Mouse (Mus musculus): ENCODE data around the gene Timm17b. TPM values are rescaled to one million over a fixed set of nuclear protein-coding genes. Genes with fewer than 3 reads are reported as not detected.

Gene Timm17b
- polyA plus RNA-seq, 1 experiment from 2014 or later = 179 TPM

DNA sequence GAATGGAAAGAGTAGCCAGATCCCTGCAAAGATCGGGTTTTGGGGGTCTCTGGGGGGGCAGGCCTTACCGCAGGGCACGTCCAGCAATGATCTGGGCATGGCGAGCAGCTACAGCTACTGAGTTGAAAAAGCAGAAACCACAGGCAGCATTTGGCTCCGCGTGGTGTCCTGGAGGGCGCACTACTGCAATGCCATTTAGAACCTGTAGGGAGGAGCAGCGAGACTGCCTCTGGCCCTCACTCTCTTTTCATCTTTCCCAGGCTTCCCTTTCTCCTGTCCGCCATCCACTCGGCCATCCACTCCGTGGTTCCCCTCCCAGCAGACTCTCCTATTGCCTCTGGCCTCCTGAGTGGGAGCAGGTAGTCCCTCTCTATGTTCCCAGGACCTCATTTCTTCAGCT, 37.7 kb downstream of the Timm17b start:
- no peaks in the 10 kb centered on the region for H3K4me1 ChIP-seq (ENCODE audit: control insufficient read depth, insufficient read depth, low read length)
- H3K27ac ChIP-seq (ENCODE audit: low read depth, low read length) = no peak overlapping the region
- DNase-seq (ENCODE audit: low spot score, missing footprints) = no peak
- H3K4me3 ChIP-seq (ENCODE audit: low read depth, low read length) = no peak overlapping the region
- ATAC-seq (ENCODE audit: low FRiP score) = no peak
- no peak overlapping the region for H3K4me2 ChIP-seq
- no peak overlapping the region for H3K9ac ChIP-seq (ENCODE audit: low read length)
- WGBS = 44% methylated on average over 11 of the region's 11 CpGs
- H3K9me3 ChIP-seq (ENCODE audit: control insufficient read depth, low read length) = no peaks in the 10 kb centered on the region
- 0 out of 2 replicates have a peak, but pooled peaks cover 2% of the 10 kb centered on the region for H3K36me3 ChIP-seq (ENCODE audit: control insufficient read depth, insufficient read depth, low read length)
- no peaks in the 10 kb centered on the region for H3K27me3 ChIP-seq (ENCODE audit: control insufficient read depth, insufficient read depth, low read length)

DNA sequence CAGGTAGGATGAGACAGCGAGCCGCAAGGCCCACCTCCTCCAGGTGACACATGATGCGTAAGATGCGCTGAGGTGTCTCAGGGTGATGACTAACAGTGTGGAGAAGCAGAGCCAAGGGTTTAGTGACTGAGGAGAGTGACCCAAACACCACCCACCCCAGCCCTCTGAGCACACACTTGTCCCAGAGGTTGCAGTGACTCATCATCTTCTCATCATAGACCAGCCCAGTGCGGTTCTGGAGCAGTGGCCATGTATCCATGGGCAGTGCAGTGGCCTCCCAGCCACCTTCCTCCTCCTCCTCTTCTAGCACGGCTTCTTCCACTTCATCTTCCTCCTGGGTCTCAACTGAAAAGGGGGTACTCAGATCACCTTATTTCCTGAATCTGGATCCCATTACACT, 38.5 kb downstream of the Timm17b start:
- H3K4me3 ChIP-seq (ENCODE audit: low read depth, low read length) = no peak overlapping the region
- 0 out of 2 replicates have a peak, but pooled peaks cover 2% of the 10 kb centered on the region for H3K36me3 ChIP-seq (ENCODE audit: control insufficient read depth, insufficient read depth, low read length)
- WGBS = 95% methylated on average over 6 of the region's 6 CpGs
- ATAC-seq (ENCODE audit: low FRiP score) (no peak), DNase-seq (ENCODE audit: low spot score, missing footprints) (no peak)
- no peak overlapping the region for H3K4me2 ChIP-seq
- no peaks in the 10 kb centered on the region for H3K27me3 ChIP-seq (ENCODE audit: control insufficient read depth, insufficient read depth, low read length)
- H3K4me1 ChIP-seq (ENCODE audit: control insufficient read depth, insufficient read depth, low read length) = no peaks in the 10 kb centered on the region
- H3K9me3 ChIP-seq (ENCODE audit: control insufficient read depth, low read length) = no peaks in the 10 kb centered on the region
- no peak overlapping the region for H3K9ac ChIP-seq (ENCODE audit: low read length)
- no peak overlapping the region for H3K27ac ChIP-seq (ENCODE audit: low read depth, low read length)

DNA sequence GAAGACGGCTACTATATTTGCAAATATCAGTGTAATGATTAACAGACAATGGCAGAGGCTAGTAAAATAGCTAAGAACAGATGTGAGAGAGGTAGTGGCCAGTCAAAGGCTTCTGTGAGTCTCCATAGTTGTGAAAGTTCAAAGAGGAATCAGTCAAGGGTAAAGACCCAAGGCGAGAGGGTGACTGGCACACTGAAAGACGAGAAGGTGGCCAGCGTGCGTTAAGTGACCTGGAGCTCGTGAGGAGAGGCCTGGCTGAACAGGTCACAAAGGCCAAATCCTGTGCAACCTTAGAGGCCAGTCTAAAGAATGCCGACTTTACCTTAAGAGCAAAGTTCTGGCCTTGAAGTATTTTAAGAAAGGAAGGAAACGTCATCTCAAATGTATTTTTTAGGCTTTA, 46.5 kb downstream of the Timm17b start:
- Histone ChIP-seq H3K27ac (ENCODE audit: low read depth, low read length) (no peak overlapping the region), H3K4me3 (ENCODE audit: low read depth, low read length) (no peak overlapping the region), H3K9ac (ENCODE audit: low read length) (no peak overlapping the region), H3K4me1 (ENCODE audit: control insufficient read depth, insufficient read depth, low read length) (no peaks in the 10 kb centered on the region; the same call in 1 of the 2 replicates), H3K4me2 (no peak overlapping the region), H3K9me3 (ENCODE audit: control insufficient read depth, low read length) (no peaks in the 10 kb centered on the region), H3K27me3 (ENCODE audit: control insufficient read depth, insufficient read depth, low read length) (no peaks in the 10 kb centered on the region), H3K36me3 (ENCODE audit: control insufficient read depth, insufficient read depth, low read length) (no peaks in the 10 kb centered on the region)
- 73% methylated on average over 8 of the region's 8 CpGs for WGBS
- DNase-seq (ENCODE audit: low spot score, missing footprints) (no peak), ATAC-seq (ENCODE audit: low FRiP score) (no peak)

DNA sequence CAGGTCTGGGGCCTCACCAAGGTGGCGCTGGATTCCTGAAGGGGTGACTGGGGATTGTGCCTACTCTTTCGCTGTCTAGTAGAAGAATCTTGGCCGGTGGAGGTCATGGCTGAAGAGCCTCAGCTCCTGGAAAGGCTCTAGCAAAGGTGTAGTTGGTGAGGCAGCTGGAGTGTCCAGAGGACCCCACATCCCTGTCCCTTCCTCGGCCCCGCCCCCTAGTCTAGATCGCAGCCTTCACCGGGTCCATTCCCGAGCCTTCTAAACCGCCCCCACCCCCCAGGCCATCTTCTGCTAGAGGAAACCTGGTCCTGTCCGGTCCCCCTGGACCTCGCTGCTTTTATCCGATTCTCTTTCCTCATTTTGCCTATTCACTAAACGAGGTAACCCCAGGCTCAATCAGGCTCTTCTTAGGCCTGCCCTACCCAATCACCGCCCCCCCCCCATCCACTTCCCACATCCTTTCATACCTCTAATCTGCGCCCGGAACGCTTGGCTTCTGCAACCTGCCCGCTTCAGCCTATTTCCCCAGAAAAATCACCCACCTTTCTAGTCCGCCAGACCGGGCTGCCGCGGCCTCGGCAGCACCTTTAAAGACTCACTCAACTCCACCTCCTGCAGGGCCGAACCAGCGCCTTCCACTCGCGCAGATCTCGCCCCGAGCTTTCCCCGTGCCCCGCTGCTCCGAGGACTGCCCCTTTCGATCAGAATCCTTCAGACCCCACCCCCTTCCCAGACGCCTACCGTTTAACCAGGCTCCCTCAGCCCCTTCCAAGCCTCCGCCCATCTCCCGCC, 48.1 kb downstream of the Timm17b start, which contains the start of gene Hdac6:
Gene Hdac6 (minus strand): TSS at position 782 of the 792 bp plus-strand sequence.
- no peaks in the 10 kb centered on the region for H3K36me3 ChIP-seq (ENCODE audit: control insufficient read depth, insufficient read depth, low read length)
- 20% methylated on average over 34 of the region's 37 CpGs for WGBS
- H3K27me3 ChIP-seq (ENCODE audit: control insufficient read depth, insufficient read depth, low read length) = no peaks in the 10 kb centered on the region
- peak within 1 kb of the TSS; percentile 48; the same call in 1 of the 2 replicates for H3K9ac ChIP-seq (ENCODE audit: low read length)
- peak within 1 kb of the TSS; percentile 43 for H3K4me3 ChIP-seq (ENCODE audit: low read depth, low read length)
- H3K4me1 ChIP-seq (ENCODE audit: control insufficient read depth, insufficient read depth, low read length) = no peaks in the 10 kb centered on the region; the same call in 1 of the 2 replicates
- ATAC-seq (ENCODE audit: low FRiP score) = peak; percentile 99
- peak; percentile 83 for DNase-seq (ENCODE audit: low spot score, missing footprints)
- H3K27ac ChIP-seq (ENCODE audit: low read depth, low read length) = no peak within 1 kb of the TSS; the same call in 1 of the 2 replicates
- H3K4me2 ChIP-seq = peak within 1 kb of the TSS; percentile 53
- H3K9me3 ChIP-seq (ENCODE audit: control insufficient read depth, low read length) = no peaks in the 10 kb centered on the region

DNA sequence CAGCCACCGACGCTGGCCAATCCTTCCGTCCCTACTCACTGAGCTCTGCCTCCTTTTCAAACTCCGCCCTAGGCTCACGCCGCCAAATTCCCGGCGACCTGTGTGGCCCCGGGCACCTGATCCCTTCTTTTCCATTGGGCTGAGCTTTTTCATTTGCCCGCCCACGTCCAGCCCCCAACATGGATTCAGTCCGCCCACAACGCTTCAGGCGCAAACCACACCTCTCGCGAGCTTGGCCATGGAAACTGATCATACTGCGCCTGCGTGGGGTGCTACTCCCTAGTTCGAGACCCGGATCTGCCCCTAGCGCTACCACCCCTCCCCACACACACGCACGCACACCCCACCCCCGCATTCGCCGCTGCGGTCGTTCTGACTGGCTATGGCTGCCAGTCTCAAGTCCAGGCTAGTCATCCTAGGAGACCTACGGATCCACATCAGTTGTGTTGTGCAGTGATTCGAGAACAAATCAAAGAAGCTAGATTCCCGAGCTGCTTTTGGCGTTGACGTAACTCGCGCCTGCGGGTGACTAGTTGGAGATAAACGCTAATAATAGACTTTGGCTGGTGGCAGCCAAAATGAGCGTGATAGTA, 48.8 kb downstream of the Timm17b start:
- Histone ChIP-seq H3K27ac (ENCODE audit: low read depth, low read length) (no peak overlapping the region; the same call in 1 of the 2 replicates), H3K36me3 (ENCODE audit: control insufficient read depth, insufficient read depth, low read length) (no peaks in the 10 kb centered on the region), H3K4me1 (ENCODE audit: control insufficient read depth, insufficient read depth, low read length) (no peaks in the 10 kb centered on the region; the same call in 1 of the 2 replicates), H3K9me3 (ENCODE audit: control insufficient read depth, low read length) (no peaks in the 10 kb centered on the region), H3K9ac (ENCODE audit: low read length) (peak overlapping the region; percentile 47; the same call in 1 of the 2 replicates), H3K4me2 (peak overlapping the region; percentile 43), H3K4me3 (ENCODE audit: low read depth, low read length) (peak overlapping the region; percentile 25), H3K27me3 (ENCODE audit: control insufficient read depth, insufficient read depth, low read length) (no peaks in the 10 kb centered on the region)
- no peak for ATAC-seq (ENCODE audit: low FRiP score)
- WGBS = 10% methylated on average over 38 of the region's 38 CpGs
- peak; percentile 98 for DNase-seq (ENCODE audit: low spot score, missing footprints)

- 96% methylated on average over 7 of the region's 7 CpGs for WGBS
- H3K27me3 ChIP-seq (ENCODE audit: control insufficient read depth, insufficient read depth, low read length) = no peaks in the 10 kb centered on the region
- no peak overlapping the region for H3K4me2 ChIP-seq
- no peaks in the 10 kb centered on the region for H3K36me3 ChIP-seq (ENCODE audit: control insufficient read depth, insufficient read depth, low read length)
- H3K9me3 ChIP-seq (ENCODE audit: control insufficient read depth, low read length) = no peaks in the 10 kb centered on the region
- no peak overlapping the region for H3K4me3 ChIP-seq (ENCODE audit: low read depth, low read length)
- ATAC-seq (ENCODE audit: low FRiP score) (no peak), DNase-seq (ENCODE audit: low spot score, missing footprints) (no peak)
- no peaks in the 10 kb centered on the region; the same call in 1 of the 2 replicates for H3K4me1 ChIP-seq (ENCODE audit: control insufficient read depth, insufficient read depth, low read length)
- H3K9ac ChIP-seq (ENCODE audit: low read length) = no peak overlapping the region
- no peak overlapping the region for H3K27ac ChIP-seq (ENCODE audit: low read depth, low read length)
These were observed 50.9 kb downstream of the Timm17b start for GRCm38 (mm10) chrX:7950091-7950490.

Other genes starting within 250 kb of the Timm17b start
- gene Prickle3, start 242.1 kb upstream of the Timm17b start, polyA plus RNA-seq (2014; fragmentation: Nextera tagmentation; extraction: Ambion mirVana) = 1.1 and 2.2 TPM in 2 replicates
- 36.3 and 36.9 TPM in 2 replicates for gene Plp2, start 228.0 kb upstream of the Timm17b start, polyA plus RNA-seq (2014; fragmentation: Nextera tagmentation; extraction: Ambion mirVana)
- not detected in 2 replicates for gene Magix, start 218.1 kb upstream of the Timm17b start, polyA plus RNA-seq (2014; fragmentation: Nextera tagmentation; extraction: Ambion mirVana)
- 42.8 and 44.4 TPM in 2 replicates for gene Gpkow, start 202.2 kb upstream of the Timm17b start, polyA plus RNA-seq (2014; fragmentation: Nextera tagmentation; extraction: Ambion mirVana)
- 12.8 and 14.1 TPM in 2 replicates for gene Wdr45, start 185.0 kb upstream of the Timm17b start, polyA plus RNA-seq (2014; fragmentation: Nextera tagmentation; extraction: Ambion mirVana)
- 0.22 TPM in 1 of 2 replicates, not detected in the other for gene Gm45208, start 177.1 kb upstream of the Timm17b start, polyA plus RNA-seq (2014; fragmentation: Nextera tagmentation; extraction: Ambion mirVana)
- gene Praf2, start 170.9 kb upstream of the Timm17b start, polyA plus RNA-seq (2014; fragmentation: Nextera tagmentation; extraction: Ambion mirVana) = 97.5 and 106 TPM in 2 replicates
- gene Ccdc120, start 148.5 kb upstream of the Timm17b start, polyA plus RNA-seq (2014; fragmentation: Nextera tagmentation; extraction: Ambion mirVana) = 15.8 and 24.1 TPM in 2 replicates
- 19.4 and 20.6 TPM in 2 replicates for gene Tfe3, start 136.8 kb upstream of the Timm17b start, polyA plus RNA-seq (2014; fragmentation: Nextera tagmentation; extraction: Ambion mirVana)
- gene Gripap1, start 109.6 kb upstream of the Timm17b start, polyA plus RNA-seq (2014; fragmentation: Nextera tagmentation; extraction: Ambion mirVana) = 51.7 and 52.0 TPM in 2 replicates
- gene Kcnd1, start 77.1 kb upstream of the Timm17b start, polyA plus RNA-seq (2014; fragmentation: Nextera tagmentation; extraction: Ambion mirVana) = 0.86 and 1.1 TPM in 2 replicates
- 33.9 and 34.8 TPM in 2 replicates for gene Otud5, start 58.0 kb upstream of the Timm17b start, polyA plus RNA-seq (2014; fragmentation: Nextera tagmentation; extraction: Ambion mirVana)
- gene Pim2, start 21.1 kb upstream of the Timm17b start, polyA plus RNA-seq (2014; fragmentation: Nextera tagmentation; extraction: Ambion mirVana) = 13.2 and 13.3 TPM in 2 replicates
- gene Slc35a2, start 15.3 kb upstream of the Timm17b start, polyA plus RNA-seq (2014; fragmentation: Nextera tagmentation; extraction: Ambion mirVana) = 10.1 and 11.2 TPM in 2 replicates
- 143 and 160 TPM in 2 replicates for gene Pqbp1, start 88 bp upstream of the Timm17b start, polyA plus RNA-seq (2014; fragmentation: Nextera tagmentation; extraction: Ambion mirVana)
- not detected in 2 replicates for gene Gm10491, start 8.5 kb downstream of the Timm17b start, polyA plus RNA-seq (2014; fragmentation: Nextera tagmentation; extraction: Ambion mirVana)
- gene Gm10490, start 10.2 kb downstream of the Timm17b start, polyA plus RNA-seq (2014; fragmentation: Nextera tagmentation; extraction: Ambion mirVana) = not detected in 2 replicates
- 21.9 and 26.9 TPM in 2 replicates for gene Pcsk1n, start 20.5 kb downstream of the Timm17b start, polyA plus RNA-seq (2014; fragmentation: Nextera tagmentation; extraction: Ambion mirVana)
- not detected in 2 replicates for gene Eras, start 29.2 kb downstream of the Timm17b start, polyA plus RNA-seq (2014; fragmentation: Nextera tagmentation; extraction: Ambion mirVana)
- gene Hdac6, start 48.5 kb downstream of the Timm17b start, polyA plus RNA-seq (2014; fragmentation: Nextera tagmentation; extraction: Ambion mirVana) = 58.4 and 60.4 TPM in 2 replicates
- 4.8 and 5.2 TPM in 2 replicates for gene Gata1, start 78.7 kb downstream of the Timm17b start, polyA plus RNA-seq (2014; fragmentation: Nextera tagmentation; extraction: Ambion mirVana)
- not detected in 2 replicates for gene Glod5, start 119.1 kb downstream of the Timm17b start, polyA plus RNA-seq (2014; fragmentation: Nextera tagmentation; extraction: Ambion mirVana)
- gene Suv39h1, start 175.4 kb downstream of the Timm17b start, polyA plus RNA-seq (2014; fragmentation: Nextera tagmentation; extraction: Ambion mirVana) = 80.8 and 82.6 TPM in 2 replicates
- 0.26 and 0.34 TPM in 2 replicates for gene Was, start 191.1 kb downstream of the Timm17b start, polyA plus RNA-seq (2014; fragmentation: Nextera tagmentation; extraction: Ambion mirVana)
- 21.9 and 23.4 TPM in 2 replicates for gene Wdr13, start 233.5 kb downstream of the Timm17b start, polyA plus RNA-seq (2014; fragmentation: Nextera tagmentation; extraction: Ambion mirVana)
- gene Rbm3, start 246.5 kb downstream of the Timm17b start, polyA plus RNA-seq (2014; fragmentation: Nextera tagmentation; extraction: Ambion mirVana) = 439 and 458 TPM in 2 replicates